Mouse (Mus musculus) heart, embryonic 15.5 days (tissue): ENCODE results near the gene 4933428G20Rik. TPM values are rescaled to one million over a fixed set of nuclear protein-coding genes. Genes with fewer than 3 reads are reported as not detected.

Source experiments
- ATAC-seq: fragments of 200-750 bp; cut with Nextera tagmentation; replicated peaks from 2 replicates; pipeline ENCODE4 v1.8.0; 2017; ENCODE audit warnings: low read depth, moderate TSS enrichment; ENCODE audit not compliant: insufficient number of reproducible peaks, insufficient read depth, low FRiP score
- H3K27ac ChIP-seq: fragments of 300-500 bp; sonication (generic); 2 replicates; pipeline ENCODE4 v1.5.1; 2015; ENCODE audit warnings: mild to moderate bottlenecking, inconsistent platforms
- H3K27me3 ChIP-seq: fragments of 300-500 bp; sonication (generic); 2 replicates; pipeline ENCODE4 v1.6.1; 2015; ENCODE audit warnings: inconsistent platforms
- H3K36me3 ChIP-seq: fragments of 300-500 bp; sonication (generic); 2 replicates; pipeline ENCODE4 v1.6.1; 2015; ENCODE audit warnings: mild to moderate bottlenecking, inconsistent platforms
- H3K4me1 ChIP-seq: fragments of 300-500 bp; sonication (generic); replicated peaks from 2 replicates; pipeline ENCODE4 v1.6.1; 2015; ENCODE audit warnings: inconsistent platforms
- H3K4me2 ChIP-seq: fragments of 300-500 bp; sonication (generic); 2 replicates; pipeline ENCODE4 v1.6.1; 2015; ENCODE audit warnings: inconsistent platforms, mild to moderate bottlenecking, moderate library complexity
- H3K4me3 ChIP-seq: fragments of 300-500 bp; sonication (generic); 2 replicates; pipeline ENCODE4 v1.5.1; 2015; ENCODE audit warnings: mild to moderate bottlenecking, inconsistent platforms
- H3K9ac ChIP-seq: fragments of 300-500 bp; sonication (generic); 2 replicates; pipeline ENCODE4 v1.6.1; 2015; ENCODE audit warnings: mild to moderate bottlenecking, inconsistent platforms
- H3K9me3 ChIP-seq: fragments of 300-500 bp; sonication (generic); replicated peaks from 2 replicates; pipeline ENCODE4 v1.6.1; 2016; ENCODE audit warnings: inconsistent platforms
- WGBS: fragments of 180-500 bp; shearing (Covaris S2); methylation state at CpG from one replicate; pipeline ENCODE4 v1.1.7; 2015; ENCODE audit warnings: mixed read lengths; 5-methylcytosine and 5-hydroxymethylcytosine counted together
- polyA plus RNA-seq: library from polyadenylated mRNA; unstranded; fragments of >200 nt; fragmentation: Nextera tagmentation; extraction: Ambion mirVana; gene quantifications from 2 replicates; pipeline ENCODE4 v1.2.1, GENCODE M21; 2015

The 4933428G20Rik gene
- polyA plus RNA-seq, 1 experiment from 2014 or later: 0.78 TPM

GRCm38 (mm10) chr11:97512511-97512910 is 12.4 kb upstream of the 4933428G20Rik start:
- 72% methylated on average over 6 of the region's 6 CpGs for WGBS
- no peaks in the 10 kb centered on the region for H3K36me3 ChIP-seq
- H3K9me3 ChIP-seq: no peaks in the 10 kb centered on the region
- H3K9ac ChIP-seq: no peak overlapping the region
- ATAC-seq: no peak
- H3K27me3 ChIP-seq: peaks cover 6% of the 10 kb centered on the region; the same call in 1 of the 2 replicates
- H3K27ac ChIP-seq: peak overlapping the region; percentile 45
- H3K4me3 ChIP-seq: no peak overlapping the region
- peaks cover 9% of the 10 kb centered on the region; the same call in 1 of the 2 replicates for H3K4me1 ChIP-seq
- H3K4me2 ChIP-seq: peak overlapping the region; percentile 33

- ATAC-seq: peak; percentile 40
Observed at GRCm38 (mm10) chr11:97511661-97512369, 11.7 kb upstream of the 4933428G20Rik start.

GRCm38 (mm10) chr11:97510966-97511660 is 11.0 kb upstream of the 4933428G20Rik start:
- H3K27ac ChIP-seq: peak overlapping the region; percentile 63
- H3K9me3 ChIP-seq: no peaks in the 10 kb centered on the region
- ATAC-seq: 0 out of 2 replicates have a peak, but pooled peaks have one; percentile 7
- no peaks in the 10 kb centered on the region for H3K36me3 ChIP-seq
- H3K4me1 ChIP-seq: peaks cover 9% of the 10 kb centered on the region; the same call in 1 of the 2 replicates
- H3K9ac ChIP-seq: no peak overlapping the region
- WGBS: 30% methylated on average over 10 of the region's 10 CpGs
- peaks cover 6% of the 10 kb centered on the region; the same call in 1 of the 2 replicates for H3K27me3 ChIP-seq
- H3K4me2 ChIP-seq: peak overlapping the region; percentile 33
- H3K4me3 ChIP-seq: peak overlapping the region; percentile 21; the same call in 1 of the 2 replicates

More at GRCm38 (mm10) chr11:97511661-97512369, 11.7 kb upstream of the 4933428G20Rik start:
- Histone ChIP-seq H3K9me3 (no peaks in the 10 kb centered on the region), H3K4me3 (peak overlapping the region; percentile 21), H3K4me1 (peaks cover 9% of the 10 kb centered on the region; the same call in 1 of the 2 replicates), H3K9ac (peak overlapping the region; percentile 9; the same call in 1 of the 2 replicates), H3K4me2 (peak overlapping the region; percentile 33), H3K27ac (peak overlapping the region; percentile 63), H3K36me3 (no peaks in the 10 kb centered on the region), H3K27me3 (peaks cover 6% of the 10 kb centered on the region; the same call in 1 of the 2 replicates)
- WGBS: 50% methylated on average over 13 of the region's 13 CpGs

GRCm38 (mm10) chr11:97509715-97510485 is 9.8 kb upstream of the 4933428G20Rik start:
- Histone ChIP-seq H3K9me3 (no peaks in the 10 kb centered on the region), H3K4me2 (no peak overlapping the region), H3K27me3 (peaks cover 6% of the 10 kb centered on the region; the same call in 1 of the 2 replicates), H3K4me3 (no peak overlapping the region), H3K27ac (no peak overlapping the region), H3K9ac (no peak overlapping the region), H3K4me1 (peaks cover 9% of the 10 kb centered on the region; the same call in 1 of the 2 replicates), H3K36me3 (no peaks in the 10 kb centered on the region)
- ATAC-seq: no peak
- 68% methylated on average over 24 of the region's 24 CpGs for WGBS

GRCm38 (mm10) chr11:97509058-97509457 is 8.9 kb upstream of the 4933428G20Rik start:
- 41% methylated on average over 5 of the region's 5 CpGs for WGBS
- no peak overlapping the region for H3K4me2 ChIP-seq
- peaks cover 6% of the 10 kb centered on the region; the same call in 1 of the 2 replicates for H3K27me3 ChIP-seq
- H3K4me3 ChIP-seq: no peak overlapping the region
- peaks cover 9% of the 10 kb centered on the region; the same call in 1 of the 2 replicates for H3K4me1 ChIP-seq
- H3K36me3 ChIP-seq: no peaks in the 10 kb centered on the region
- H3K9ac ChIP-seq: no peak overlapping the region
- no peak overlapping the region for H3K27ac ChIP-seq
- ATAC-seq: no peak
- H3K9me3 ChIP-seq: no peaks in the 10 kb centered on the region

GRCm38 (mm10) chr11:97508198-97508597 is 8.1 kb upstream of the 4933428G20Rik start:
- ATAC-seq: no peak
- 56% methylated on average over 3 of the region's 3 CpGs for WGBS
- H3K27me3 ChIP-seq: peaks cover 6% of the 10 kb centered on the region; the same call in 1 of the 2 replicates
- no peak overlapping the region for H3K4me3 ChIP-seq
- H3K9me3 ChIP-seq: no peaks in the 10 kb centered on the region
- H3K9ac ChIP-seq: no peak overlapping the region
- peaks cover 9% of the 10 kb centered on the region; the same call in 1 of the 2 replicates for H3K4me1 ChIP-seq
- H3K4me2 ChIP-seq: no peak overlapping the region
- H3K36me3 ChIP-seq: no peaks in the 10 kb centered on the region
- H3K27ac ChIP-seq: no peak overlapping the region

- no peaks in the 10 kb centered on the region for H3K36me3 ChIP-seq
- WGBS: 35% methylated on average over 8 of the region's 8 CpGs
- H3K4me1 ChIP-seq: peaks cover 3% of the 10 kb centered on the region; the same call in 1 of the 2 replicates
- H3K4me2 ChIP-seq: no peak overlapping the region
- no peaks in the 10 kb centered on the region for H3K9me3 ChIP-seq
- H3K4me3 ChIP-seq: no peak overlapping the region
- no peak overlapping the region for H3K9ac ChIP-seq
- peaks cover 6% of the 10 kb centered on the region; the same call in 1 of the 2 replicates for H3K27me3 ChIP-seq
- no peak overlapping the region for H3K27ac ChIP-seq
- ATAC-seq: no peak
Observed at GRCm38 (mm10) chr11:97506331-97506730, 6.2 kb upstream of the 4933428G20Rik start.

- WGBS: 38% methylated on average over 4 of the region's 4 CpGs
- H3K4me2 ChIP-seq: no peak overlapping the region
- H3K4me1 ChIP-seq: peaks cover 4% of the 10 kb centered on the region; the same call in 1 of the 2 replicates
- H3K27ac ChIP-seq: no peak overlapping the region
- peaks cover 9% of the 10 kb centered on the region; the same call in 1 of the 2 replicates for H3K27me3 ChIP-seq
- no peaks in the 10 kb centered on the region for H3K9me3 ChIP-seq
- peaks cover 3% of the 10 kb centered on the region; the same call in 1 of the 2 replicates for H3K36me3 ChIP-seq
- H3K4me3 ChIP-seq: no peak overlapping the region
- H3K9ac ChIP-seq: no peak overlapping the region
- ATAC-seq: no peak
Observed at GRCm38 (mm10) chr11:97505784-97506183, 5.6 kb upstream of the 4933428G20Rik start.

- H3K4me1 ChIP-seq: peaks cover 10% of the 10 kb centered on the region
- WGBS: 76% methylated on average over 4 of the region's 4 CpGs
- H3K4me3 ChIP-seq: no peak overlapping the region
- H3K27ac ChIP-seq: no peak overlapping the region
- H3K36me3 ChIP-seq: peaks cover 13% of the 10 kb centered on the region
- ATAC-seq: no peak
- no peaks in the 10 kb centered on the region for H3K9me3 ChIP-seq
- no peak overlapping the region for H3K4me2 ChIP-seq
- peaks cover 21% of the 10 kb centered on the region for H3K27me3 ChIP-seq
- no peak overlapping the region for H3K9ac ChIP-seq
Observed at GRCm38 (mm10) chr11:97502846-97503245, 2.7 kb upstream of the 4933428G20Rik start.

GRCm38 (mm10) chr11:97502383-97502782 is 2.2 kb upstream of the 4933428G20Rik start:
- H3K27me3 ChIP-seq: peaks cover 21% of the 10 kb centered on the region

More at GRCm38 (mm10) chr11:97502383-97502782, 2.2 kb upstream of the 4933428G20Rik start:
- peak; percentile 29; the same call in 1 of the 2 replicates for ATAC-seq
- Histone ChIP-seq H3K4me1 (peaks cover 10% of the 10 kb centered on the region), H3K9ac (no peak overlapping the region), H3K27ac (no peak overlapping the region), H3K9me3 (no peaks in the 10 kb centered on the region), H3K4me2 (no peak overlapping the region), H3K4me3 (no peak overlapping the region), H3K36me3 (peaks cover 17% of the 10 kb centered on the region)
- WGBS: 53% methylated on average over 9 of the region's 9 CpGs
